Mouse (Mus musculus) ES-E14 (cell line): ENCODE results near the gene Ptprn2.

Source experiments
- CHD2 ChIP-seq: IDR thresholded peaks from 2 replicates; pipeline ENCODE4 v1.6.1; 2014; ENCODE audit warnings: mild to moderate bottlenecking, low read depth, low read length, inconsistent platforms
- HCFC1 ChIP-seq: IDR thresholded peaks from 2 replicates; pipeline ENCODE4 v1.6.1; 2012; ENCODE audit warnings: low read length, inconsistent platforms, borderline replicate concordance; ENCODE audit not compliant: insufficient read depth
- ZC3H11A ChIP-seq: IDR thresholded peaks from 2 replicates; pipeline ENCODE4 v1.6.1; 2012; ENCODE audit warnings: low read depth, mild to moderate bottlenecking, inconsistent platforms, low read length, borderline replicate concordance
- ZNF384 ChIP-seq: IDR thresholded peaks from 2 replicates; pipeline ENCODE4 v1.6.1; 2012; ENCODE audit warnings: low read depth, low read length, inconsistent platforms

GRCm38 (mm10) chr12:116621325-116622040 is 136.0 kb downstream of the Ptprn2 start:
- TF ChIP-seq ZC3H11A (no peak), HCFC1 (no peak), ZNF384 (no peak), CHD2 (no peak)
